Mouse (Mus musculus) CH12.LX (cell line): ENCODE data around the gene Npas3. TPM values are rescaled to one million over a fixed set of nuclear protein-coding genes. Genes with fewer than 3 reads are reported as not detected.

ENCODE experiments used
- DNase-seq: peaks from one replicate; pipeline ENCODE4 v3.0.0-alpha.2; 2013; ENCODE audit errors: extremely low read depth
- H3K27ac ChIP-seq: 2 replicates; pipeline ENCODE4 v1.5.1; 2012; ENCODE audit warnings: low read depth, mild to moderate bottlenecking, control low read depth, moderate library complexity; ENCODE audit not compliant: insufficient read depth
- H3K27me3 ChIP-seq: replicated peaks from 2 replicates; pipeline ENCODE3; 2012; ENCODE audit warnings: inconsistent platforms
- H3K36me3 ChIP-seq, 2 experiments: replicated peaks in 1 of 2; 2 replicates each; pipeline versions ENCODE3 to v1.6.1; 2012; ENCODE audit warnings: inconsistent platforms in 1 of 2, low read length in 1 of 2, mild to moderate bottlenecking in 1 of 2, mixed read lengths in 1 of 2, moderate library complexity in 1 of 2; ENCODE audit not compliant: control insufficient read depth in 1 of 2, insufficient read depth in 1 of 2
- H3K4me1 ChIP-seq, 2 experiments: 2 replicates each; pipeline ENCODE4 v1.6.1; 2012; ENCODE audit warnings: inconsistent platforms in 1 of 2, moderate library complexity in 1 of 2; ENCODE audit not compliant: insufficient read depth in 2 of 2, control insufficient read depth in 1 of 2
- H3K4me2 ChIP-seq: 2 replicates; pipeline ENCODE4 v1.6.1; 2012; ENCODE audit warnings: low read depth, mild to moderate bottlenecking, control low read depth; ENCODE audit not compliant: poor library complexity, insufficient read depth, severe bottlenecking
- H3K4me3 ChIP-seq, 3 experiments: fragments of 150-350 bp in 1 of 3; sonication (generic) in 1 of 3; replicated peaks in 1 of 3; 2 replicates each; pipeline versions ENCODE3 to v1.5.1; 2011 to 2012; ENCODE audit warnings: low read depth in 2 of 3, low read length in 2 of 3, mild to moderate bottlenecking in 2 of 3, moderate library complexity in 2 of 3, control low read depth in 1 of 3, improper control_type of control experiment in 1 of 3, inconsistent platforms in 1 of 3, mixed read lengths in 1 of 3; ENCODE audit not compliant: poor library complexity in 1 of 3
- H3K79me2 ChIP-seq: replicated peaks from 2 replicates; pipeline ENCODE4 v1.6.1; 2012; ENCODE audit warnings: mild to moderate bottlenecking, moderate library complexity; ENCODE audit not compliant: control insufficient read depth, poor library complexity, insufficient read depth, severe bottlenecking; ENCODE audit errors: extremely low read depth
- H3K9ac ChIP-seq: 2 replicates; pipeline ENCODE4 v1.6.1; 2012; ENCODE audit warnings: low read depth, mild to moderate bottlenecking, control low read depth, moderate library complexity; ENCODE audit not compliant: insufficient read depth
- H3K9me3 ChIP-seq: replicated peaks from 2 replicates; pipeline ENCODE3; 2012; ENCODE audit warnings: low read length, inconsistent platforms, mixed read lengths
- BHLHE40 ChIP-seq: IDR thresholded peaks from 2 replicates; pipeline ENCODE4 v1.6.1; 2011; ENCODE audit warnings: mild to moderate bottlenecking, low read depth, low read length, improper control_type of control experiment
- CTCF ChIP-seq, 2 experiments: IDR thresholded peaks in 1 of 2; conservative IDR thresholded peaks in 1 of 2; 2 replicates each; pipeline ENCODE4 v1.5.1; 2011 to 2012; ENCODE audit warnings: low read depth in 2 of 2, low read length in 2 of 2, improper control_type of control experiment in 1 of 2, inconsistent platforms in 1 of 2, mild to moderate bottlenecking in 1 of 2, moderate library complexity in 1 of 2
- ELF1 ChIP-seq: IDR thresholded peaks from 2 replicates; pipeline ENCODE4 v1.6.1; 2014; ENCODE audit warnings: low read depth, mild to moderate bottlenecking, inconsistent platforms, low read length, improper control_type of control experiment
- EP300 ChIP-seq: IDR thresholded peaks from 2 replicates; pipeline ENCODE4 v1.6.1; 2011; ENCODE audit warnings: low read length, improper control_type of control experiment
- ETS1 ChIP-seq: conservative IDR thresholded peaks from 2 replicates; pipeline ENCODE4 v1.6.1; 2012; ENCODE audit warnings: low read depth, mild to moderate bottlenecking, inconsistent platforms, low read length, improper control_type of control experiment, moderate library complexity
- GABPA ChIP-seq: IDR thresholded peaks from 2 replicates; pipeline ENCODE4 v1.6.1; 2012; ENCODE audit warnings: low read depth, low read length, improper control_type of control experiment, inconsistent platforms; ENCODE audit not compliant: insufficient replicate concordance
- HCFC1 ChIP-seq: IDR thresholded peaks from 2 replicates; pipeline ENCODE4 v1.6.1; 2012; ENCODE audit warnings: low read depth, mild to moderate bottlenecking, inconsistent platforms, low read length, improper control_type of control experiment
- IRF4 ChIP-seq: IDR thresholded peaks from 2 replicates; pipeline ENCODE4 v1.6.1; 2014; ENCODE audit warnings: low read depth, mild to moderate bottlenecking, inconsistent platforms, low read length, improper control_type of control experiment
- KAT2A ChIP-seq: IDR thresholded peaks from 2 replicates; pipeline ENCODE4 v1.6.1; 2012; ENCODE audit warnings: low read length, improper control_type of control experiment, inconsistent platforms; ENCODE audit not compliant: insufficient replicate concordance
- MAFK ChIP-seq: IDR thresholded peaks from 2 replicates; pipeline ENCODE4 v1.6.1; 2011; ENCODE audit warnings: low read length, improper control_type of control experiment; ENCODE audit not compliant: insufficient replicate concordance
- MXI1 ChIP-seq: IDR thresholded peaks from 2 replicates; pipeline ENCODE4 v1.6.1; 2011; ENCODE audit warnings: mild to moderate bottlenecking, low read depth, low read length, improper control_type of control experiment
- NRF1 ChIP-seq: IDR thresholded peaks from 2 replicates; pipeline ENCODE4 v1.6.1; 2014; ENCODE audit warnings: low read depth, mild to moderate bottlenecking, inconsistent platforms, low read length, improper control_type of control experiment, moderate library complexity
- POLR2A ChIP-seq: IDR thresholded peaks from 2 replicates; pipeline ENCODE4 v1.6.1; 2011; ENCODE audit warnings: low read depth, mild to moderate bottlenecking, improper control_type of control experiment, low read length
- RAD21 ChIP-seq: IDR thresholded peaks from 2 replicates; pipeline ENCODE4 v1.6.1; 2011; ENCODE audit warnings: low read depth, mild to moderate bottlenecking, low read length, improper control_type of control experiment, moderate library complexity
- RCOR1 ChIP-seq: conservative IDR thresholded peaks from 2 replicates; pipeline ENCODE4 v1.6.1; 2012; ENCODE audit warnings: low read depth, mild to moderate bottlenecking, inconsistent platforms, low read length, improper control_type of control experiment
- SMC3 ChIP-seq: IDR thresholded peaks from 2 replicates; pipeline ENCODE4 v1.6.1; 2011; ENCODE audit warnings: low read depth, low read length, improper control_type of control experiment
- TBP ChIP-seq: conservative IDR thresholded peaks from 2 replicates; pipeline ENCODE4 v1.6.1; 2011; ENCODE audit warnings: low read depth, low read length, improper control_type of control experiment
- TCF12 ChIP-seq: IDR thresholded peaks from 2 replicates; pipeline ENCODE4 v1.6.1; 2014; ENCODE audit warnings: low read depth, mild to moderate bottlenecking, inconsistent platforms, low read length, improper control_type of control experiment
- USF1 ChIP-seq: IDR thresholded peaks from 2 replicates; pipeline ENCODE4 v1.6.1; 2014; ENCODE audit warnings: low read depth, mild to moderate bottlenecking, inconsistent platforms, low read length, improper control_type of control experiment
- ZC3H11A ChIP-seq: IDR thresholded peaks from 2 replicates; pipeline ENCODE4 v1.6.1; 2012; ENCODE audit warnings: low read depth, mild to moderate bottlenecking, inconsistent platforms, low read length, improper control_type of control experiment
- ZMIZ1 ChIP-seq: IDR thresholded peaks from 2 replicates; pipeline ENCODE4 v1.6.1; 2012; ENCODE audit warnings: low read depth, mild to moderate bottlenecking, inconsistent platforms, low read length, improper control_type of control experiment
- ZNF384 ChIP-seq: IDR thresholded peaks from 2 replicates; pipeline ENCODE4 v1.6.1; 2012; ENCODE audit warnings: low read depth, low read length, improper control_type of control experiment, inconsistent platforms
- dilution Hi-C: fragments of 300-500 bp; cut with MboI; formaldehyde crosslinking; loops from 2 replicates; pipeline ENCODE4 v1.14.3; 2020; ENCODE audit warnings: low sequenced_read_pairs; ENCODE audit not compliant: extremely low pct_unique_long_range_greater_than_20kb, extremely low pct_ligation_motif_present
- in situ Hi-C: fragments of 300-500 bp; cut with MboI; formaldehyde crosslinking; loops from 3 replicates; pipeline ENCODE4 v1.14.3; 2019; ENCODE audit warnings: low sequenced_read_pairs, low pct_ligation_motif_present, low pct_unique_long_range_greater_than_20kb, mixed read lengths
- polyA plus RNA-seq: library from polyadenylated mRNA; unstranded; fragments of >175 nt; gene quantifications from 2 replicates; pipeline ENCODE4 v1.2.1, GENCODE M21; 2012; ENCODE audit warnings: low read depth; ENCODE audit not compliant: insufficient read length
- total RNA-seq, 2 experiments: library from RNA; depleted of rRNA; stranded (reverse); fragments of 300-350 nt in 1 of 2; fragments of >200 nt in 1 of 2; gene quantifications; 2 replicates each; pipeline ENCODE4 v1.2.3; 2012 to 2014

The Npas3 gene
- total and polyA plus RNA-seq, 3 experiments: 0.13 TPM; not detected in 1

DNA sequence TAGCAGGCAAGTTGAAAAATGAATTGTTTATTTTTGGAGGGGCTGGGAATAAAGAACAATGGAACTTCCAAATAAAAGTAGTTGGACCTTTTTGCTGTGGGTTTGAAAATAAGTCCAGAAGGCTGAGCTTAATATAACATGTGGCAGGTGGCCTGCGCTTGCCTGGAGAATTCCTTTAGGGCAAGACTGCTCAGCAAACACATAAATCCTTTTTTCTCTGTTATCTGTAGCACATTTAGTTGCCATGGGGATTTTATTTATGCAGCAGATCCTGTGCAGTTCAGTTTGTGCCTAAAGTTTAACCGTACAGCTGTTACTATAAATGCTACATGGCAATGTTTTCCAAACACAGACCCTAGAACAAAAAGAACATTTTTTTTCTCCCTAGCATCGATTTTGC is 159.3 kb downstream of the Npas3 start:
- TF ChIP-seq POLR2A: no peak
- Histone ChIP-seq H3K9ac (no peak overlapping the region), H3K27me3 (no peaks in the 10 kb centered on the region), H3K9me3 (no peaks in the 10 kb centered on the region), H3K36me3 (no peaks in the 10 kb centered on the region), H3K4me2 (no peak overlapping the region), H3K4me1 (no peaks in the 10 kb centered on the region), H3K4me3 (no peak overlapping the region), H3K27ac (no peak overlapping the region), H3K79me2 (no peaks in the 10 kb centered on the region)
- in situ Hi-C loops (no loop called here), dilution Hi-C loops (no loop called here)
- DNase-seq: no peak

DNA sequence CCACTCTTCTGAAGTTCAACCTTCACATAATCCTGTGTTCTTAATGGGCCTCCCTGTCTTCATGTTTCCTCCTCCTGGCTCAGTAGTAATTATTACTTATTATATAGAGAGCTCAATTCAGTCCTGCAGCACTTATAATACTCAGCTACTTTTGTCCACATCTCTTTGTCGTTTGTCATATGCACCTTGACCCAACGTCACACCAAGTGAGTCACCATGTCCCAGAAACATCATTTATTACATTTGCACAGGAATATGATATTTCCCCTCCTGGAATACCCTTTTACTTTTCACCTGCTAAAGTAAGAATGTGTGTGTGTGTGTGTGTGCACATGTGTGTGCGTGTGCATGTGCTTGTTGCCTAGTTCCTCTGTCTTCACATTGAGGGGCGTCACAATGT is 161.2 kb downstream of the Npas3 start:
- no peaks in the 10 kb centered on the region for H3K9me3 ChIP-seq
- H3K4me2 ChIP-seq: no peak overlapping the region
- no peak for DNase-seq
- TF ChIP-seq NRF1: no peak
- no peak for TF ChIP-seq SMC3
- no peak for TF ChIP-seq ETS1
- no peak for TF ChIP-seq CTCF (conservative IDR thresholded peaks at IDR 0.05 in 1 of 2, IDR thresholded peaks at IDR 0.05 in 1 of 2; ENCODE audit: low read depth in 2 of 2, low read length in 2 of 2)
- no peaks in the 10 kb centered on the region for H3K36me3 ChIP-seq
- no peak overlapping the region for H3K27ac ChIP-seq
- no peaks in the 10 kb centered on the region; a peak in 1 of 4 replicates for H3K4me1 ChIP-seq
- in situ Hi-C loops: no loop called here
- no peak overlapping the region for H3K4me3 ChIP-seq
- H3K27me3 ChIP-seq: no peaks in the 10 kb centered on the region
- no peak overlapping the region for H3K9ac ChIP-seq
- H3K79me2 ChIP-seq: no peaks in the 10 kb centered on the region
- dilution Hi-C loops: no loop called here

- no peak for DNase-seq
- Histone ChIP-seq H3K4me3 (no peak overlapping the region), H3K4me2 (no peak overlapping the region), H3K9me3 (no peaks in the 10 kb centered on the region), H3K36me3 (no peaks in the 10 kb centered on the region), H3K4me1 (no peaks in the 10 kb centered on the region; a peak in 1 of 4 replicates), H3K9ac (no peak overlapping the region), H3K27ac (no peak overlapping the region), H3K27me3 (no peaks in the 10 kb centered on the region), H3K79me2 (no peaks in the 10 kb centered on the region)
- TF ChIP-seq ZNF384: no peak
- no peak for TF ChIP-seq ZMIZ1
- TF ChIP-seq TBP: no peak
- TF ChIP-seq NRF1: no peak
- TF ChIP-seq ELF1: no peak
- no peak for TF ChIP-seq RCOR1
- TF ChIP-seq RAD21: no peak
- TF ChIP-seq KAT2A: no peak
- TF ChIP-seq ZC3H11A: no peak
- TF ChIP-seq GABPA: no peak
- no peak for TF ChIP-seq CTCF (conservative IDR thresholded peaks at IDR 0.05 in 1 of 2, IDR thresholded peaks at IDR 0.05 in 1 of 2; ENCODE audit: low read depth in 2 of 2, low read length in 2 of 2)
- no peak for TF ChIP-seq MXI1
- TF ChIP-seq TCF12: no peak
- no peak for TF ChIP-seq USF1
- no peak for TF ChIP-seq EP300
- no peak for TF ChIP-seq HCFC1
- TF ChIP-seq BHLHE40: no peak
- no peak for TF ChIP-seq IRF4
- no peak for TF ChIP-seq MAFK
- dilution Hi-C loops: no loop called here
- in situ Hi-C loops: no loop called here
Measured at GRCm38 (mm10) chr12:53410647-53411046, 162.2 kb downstream of the Npas3 start.
